Mouse (Mus musculus): ENCODE results near the gene Tiam1. TPM values are rescaled to one million over a fixed set of nuclear protein-coding genes. Genes with fewer than 3 reads are reported as not detected.

The Tiam1 gene
- total RNA-seq, 2 experiments from 2014 or later = 4.6 to 10.5 TPM

GRCm38 (mm10) chr16:89896885-89897546, 246.6 kb downstream of the Tiam1 start:
- DNase-seq = peak; percentile 50 to 51
- intact Hi-C loops (cut with DNase I) = loop anchor here (5.0 kb wide), 1 partner anchor 50 kb away; no protein-coding TSS in a partner anchor

DNA sequence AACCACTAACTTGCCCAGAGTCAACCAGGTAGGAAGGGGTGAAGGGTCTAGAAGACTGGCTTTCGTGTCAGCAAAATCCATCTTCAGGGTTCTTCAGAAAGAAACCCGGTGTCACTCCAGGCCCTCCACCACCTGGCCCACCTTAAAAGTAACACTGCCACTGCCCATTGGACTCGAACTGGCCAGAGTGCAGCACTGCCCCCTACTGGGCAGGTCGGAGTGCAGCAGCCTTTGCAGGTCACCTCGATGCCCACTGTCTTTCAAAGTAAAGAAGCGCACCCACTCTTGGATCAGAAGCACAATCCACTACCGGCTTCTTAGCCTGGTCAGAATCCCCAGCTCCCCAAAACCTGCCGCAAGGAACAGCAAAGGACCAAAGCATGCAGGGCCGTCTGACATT, 247.2 kb downstream of the Tiam1 start:
- no peak for DNase-seq
- intact Hi-C loops (cut with DNase I) = loop anchor here (5.0 kb wide), 1 partner anchor 49 kb away; no protein-coding TSS in a partner anchor

GRCm38 (mm10) chr16:89895283-89895682, 248.3 kb downstream of the Tiam1 start:
- intact Hi-C loops (cut with DNase I) = loop anchor here (5.0 kb wide), 1 partner anchor 48 kb away; no protein-coding TSS in a partner anchor
- DNase-seq = no peak

DNA sequence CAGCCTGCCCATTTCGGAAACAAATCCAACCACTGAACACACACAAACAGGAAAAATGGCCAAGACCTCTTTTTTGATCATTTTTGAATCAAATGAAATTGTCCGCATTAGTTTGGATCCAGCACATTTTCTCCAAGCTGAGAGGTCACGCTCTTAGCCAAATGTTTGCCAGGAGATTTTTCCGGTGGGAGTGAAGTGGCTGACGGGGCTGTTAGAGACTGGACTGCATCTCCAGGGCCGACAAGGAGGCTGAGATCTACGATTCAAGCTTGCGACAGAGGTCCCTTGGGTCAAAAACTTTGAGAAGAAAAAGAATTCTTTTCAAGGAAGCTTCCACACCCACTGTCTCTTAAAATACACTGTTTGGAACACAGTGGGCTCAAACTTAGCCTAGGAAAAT, 248.8 kb downstream of the Tiam1 start:
- intact Hi-C loops (cut with DNase I) = loop anchor here (5.0 kb wide), 1 partner anchor 48 kb away; no protein-coding TSS in a partner anchor
- DNase-seq = peak in 1 of 2 experiments; percentile 30

GRCm38 (mm10) chr16:89890515-89891189, 252.9 kb downstream of the Tiam1 start:
- DNase-seq = no peak
- intact Hi-C loops (cut with DNase I) = no loop called here

- intact Hi-C loops (cut with DNase I) = no loop called here
These were observed 253.6 kb downstream of the Tiam1 start for GRCm38 (mm10) chr16:89889890-89890462.

GRCm38 (mm10) chr16:89886561-89886960, 257.0 kb downstream of the Tiam1 start:
- intact Hi-C loops (cut with DNase I) = no loop called here
- DNase-seq = no peak

More at GRCm38 (mm10) chr16:89889890-89890462, 253.6 kb downstream of the Tiam1 start:
- DNase-seq = no peak

- DNase-seq = no peak
- intact Hi-C loops (cut with DNase I) = no loop called here
These were observed 257.9 kb downstream of the Tiam1 start for GRCm38 (mm10) chr16:89885661-89886060.

DNA sequence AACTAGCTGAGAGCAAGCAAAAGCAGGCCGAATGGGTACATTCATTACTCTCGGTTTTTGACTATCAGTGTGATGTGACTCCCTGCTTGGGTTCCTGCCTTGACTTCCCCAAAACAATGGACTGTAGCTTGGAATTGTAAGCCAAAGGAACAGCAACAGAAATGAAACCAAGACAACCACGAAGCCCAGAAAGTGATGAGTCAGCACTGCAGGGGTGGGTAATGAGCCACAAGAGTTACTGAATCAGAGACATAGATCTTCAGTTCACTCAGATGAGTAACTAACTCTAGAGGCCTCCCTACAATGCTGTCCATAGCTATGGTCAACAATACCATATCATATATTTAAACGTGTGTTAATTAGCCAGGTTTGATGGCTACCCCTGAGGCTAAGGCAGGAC, 259.7 kb downstream of the Tiam1 start:
- intact Hi-C loops (cut with DNase I) = no loop called here
- DNase-seq = no peak

DNA sequence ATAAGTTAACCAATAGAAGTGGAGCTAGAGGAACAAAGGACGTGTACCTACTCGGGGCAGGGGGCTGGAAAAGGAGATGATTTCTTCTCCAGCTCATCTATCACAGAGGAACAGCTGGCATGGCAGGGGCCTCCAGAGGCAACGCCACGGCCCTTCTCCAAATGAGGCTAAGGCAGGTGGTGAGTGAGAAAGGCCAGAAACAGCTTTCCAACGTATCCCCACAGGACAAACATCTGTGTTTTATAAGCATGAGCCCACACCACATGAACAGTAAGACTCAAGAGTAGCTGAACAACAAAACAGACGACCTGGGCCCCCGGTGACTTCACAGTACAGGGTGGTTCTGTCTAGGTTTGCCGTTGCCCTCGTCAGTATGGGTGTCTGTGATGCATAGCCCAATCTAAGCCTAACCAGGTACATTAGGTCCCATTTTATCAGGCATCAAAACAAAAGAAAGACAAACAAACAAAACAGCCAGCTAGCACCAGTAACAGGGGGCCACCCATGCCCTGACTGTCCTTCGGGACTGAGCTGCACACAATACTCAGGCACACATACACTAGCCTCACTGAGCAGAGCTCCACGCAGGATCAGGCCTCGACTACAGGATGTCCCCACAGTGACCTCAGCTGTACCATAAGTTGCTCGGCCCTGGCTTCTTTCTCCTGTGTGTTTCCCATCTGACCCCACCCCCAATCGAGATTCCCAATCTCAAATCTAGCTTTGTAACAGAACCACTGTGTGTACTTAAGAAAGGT, 260.9 kb downstream of the Tiam1 start:
- intact Hi-C loops (cut with DNase I) = no loop called here

DNA sequence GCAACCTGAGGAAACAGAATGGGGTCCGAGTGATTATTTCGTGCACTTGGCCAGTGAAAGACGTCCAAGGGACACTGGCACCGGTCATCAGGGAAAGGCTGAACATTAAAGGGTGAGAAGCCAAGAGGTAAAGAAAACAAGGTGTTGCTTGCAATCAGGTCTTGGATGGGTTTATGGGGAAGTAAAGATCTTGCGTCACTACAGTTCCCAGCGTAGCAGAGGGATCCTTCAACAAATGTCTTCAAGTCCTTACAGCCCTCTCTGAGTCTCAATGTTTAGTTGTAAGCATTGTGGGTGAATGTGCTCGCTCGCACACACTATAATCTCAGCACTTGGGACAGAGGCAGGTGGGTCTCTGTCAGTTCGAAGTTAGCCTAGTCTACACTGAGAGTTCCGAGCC, 266.4 kb downstream of the Tiam1 start:
- DNase-seq = no peak
- intact Hi-C loops (cut with DNase I) = no loop called here

More for the DNA sequence above, 260.9 kb downstream of the Tiam1 start:
- DNase-seq = no peak

DNA sequence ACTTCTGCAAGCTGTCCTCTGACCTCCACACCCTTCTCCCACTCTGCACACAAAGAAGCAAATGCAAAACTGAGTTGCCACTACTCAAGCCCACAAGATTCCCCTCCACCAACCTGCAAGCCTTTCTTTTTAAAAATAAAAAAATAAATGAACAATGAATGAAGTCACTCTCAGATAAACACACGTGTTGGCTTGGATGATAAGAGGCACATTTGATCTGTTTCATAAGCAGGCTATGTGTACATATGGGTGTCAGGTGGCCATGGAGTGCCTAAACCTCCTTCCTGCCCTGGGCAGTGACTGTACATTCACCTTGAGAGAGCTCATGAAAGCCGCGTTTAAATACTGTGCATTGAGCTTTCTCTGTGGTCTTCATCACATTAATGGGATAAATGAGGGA, 267.5 kb downstream of the Tiam1 start:
- no peak for DNase-seq
- intact Hi-C loops (cut with DNase I) = no loop called here

GRCm38 (mm10) chr16:89874012-89874704, 269.4 kb downstream of the Tiam1 start:
- no peak for DNase-seq
- intact Hi-C loops (cut with DNase I) = no loop called here

- no peak for DNase-seq
- intact Hi-C loops (cut with DNase I) = no loop called here
These were observed 271.3 kb downstream of the Tiam1 start for GRCm38 (mm10) chr16:89872011-89872942.

DNA sequence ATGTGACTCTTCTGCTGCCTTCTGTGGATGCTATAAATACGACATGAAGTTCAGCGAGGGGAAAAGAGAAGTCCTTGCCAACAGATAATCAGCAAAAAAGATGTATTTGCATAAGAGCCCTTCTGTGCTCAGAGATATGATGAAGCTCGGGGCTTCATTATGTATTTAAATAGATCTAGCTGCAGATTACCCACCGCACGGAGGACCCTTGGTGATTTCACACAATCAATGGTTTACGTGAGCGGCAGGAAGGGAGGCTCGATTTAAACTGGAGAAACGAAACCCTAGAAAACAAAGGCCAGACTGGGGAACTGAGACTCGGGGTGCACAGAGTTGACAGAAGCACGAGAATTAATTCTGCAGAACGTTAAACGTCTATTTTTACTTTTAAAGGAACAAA, 272.2 kb downstream of the Tiam1 start:
- no peak for DNase-seq
- intact Hi-C loops (cut with DNase I) = no loop called here

DNA sequence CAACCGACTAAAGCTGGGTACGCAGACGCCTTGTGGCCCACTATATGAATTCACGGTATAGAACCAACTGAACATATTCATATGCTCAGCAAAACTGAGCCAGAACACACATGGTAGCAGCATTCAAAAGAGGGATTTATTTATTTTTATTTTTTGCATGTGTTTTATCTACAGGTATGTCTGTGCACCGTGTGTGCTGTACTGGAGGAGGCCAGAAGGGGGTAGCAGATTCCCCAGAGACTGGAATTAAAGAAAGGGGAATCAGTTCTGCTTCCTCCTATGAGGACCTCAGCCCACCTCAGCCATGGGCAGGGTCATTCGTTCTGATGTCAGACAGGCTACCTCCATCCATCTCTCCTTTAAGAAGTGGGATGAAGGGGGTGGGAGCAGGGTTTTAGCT, 273.5 kb downstream of the Tiam1 start:
- no peak for DNase-seq
- intact Hi-C loops (cut with DNase I) = no loop called here

- DNase-seq = no peak
- intact Hi-C loops (cut with DNase I) = no loop called here
These were observed 275.1 kb downstream of the Tiam1 start for GRCm38 (mm10) chr16:89868502-89868901.

DNA sequence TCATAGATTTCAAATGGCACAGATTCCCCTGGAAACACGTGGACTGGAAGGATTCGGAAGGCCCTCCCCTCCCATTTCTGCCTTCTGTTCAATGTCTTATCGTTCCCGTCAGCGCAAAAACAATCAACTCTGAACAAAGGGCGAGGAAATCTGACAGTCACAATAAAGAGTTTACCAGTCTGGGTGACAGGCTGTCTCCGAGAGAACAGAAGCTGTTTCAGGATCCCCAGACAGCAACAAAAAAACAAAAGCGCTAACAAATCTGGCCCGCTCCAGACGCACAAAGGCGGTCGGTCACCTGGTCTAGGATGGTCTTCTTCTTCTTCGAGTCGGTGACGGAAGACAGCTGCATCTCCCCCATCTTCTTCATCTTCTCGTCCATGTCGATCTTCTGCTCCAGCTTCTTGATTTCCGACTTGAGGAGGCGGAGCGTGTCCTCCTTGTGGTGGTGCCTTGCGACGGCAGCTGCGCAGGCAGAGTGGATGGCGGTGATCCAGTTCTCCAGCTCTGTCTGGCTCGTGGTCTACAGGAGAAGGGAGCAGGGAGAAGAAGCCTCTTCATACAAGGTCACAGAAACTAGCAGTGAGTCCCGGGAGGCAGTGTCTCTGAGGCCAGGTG, 276.2 kb downstream of the Tiam1 start:
- DNase-seq = no peak
- intact Hi-C loops (cut with DNase I) = no loop called here

GRCm38 (mm10) chr16:89865136-89865535, 278.4 kb downstream of the Tiam1 start:
- no peak for DNase-seq
- intact Hi-C loops (cut with DNase I) = no loop called here
